Mouse (Mus musculus) ES-E14 (cell line): ENCODE measurements around the gene Cav1. TPM values are rescaled to one million over a fixed set of nuclear protein-coding genes. Genes with fewer than 3 reads are reported as not detected.

Experiments used
- DNase-seq: peaks from one replicate; pipeline ENCODE4 v3.0.0-alpha.2; 2013; ENCODE audit warnings: low read depth, low spot score
- H3K27ac ChIP-seq: 2 replicates; pipeline ENCODE4 v1.5.1; 2012; ENCODE audit warnings: low read depth, mild to moderate bottlenecking, low read length, moderate library complexity, mixed read lengths; ENCODE audit not compliant: poor library complexity, insufficient read depth, severe bottlenecking
- H3K36me3 ChIP-seq: 2 replicates; pipeline ENCODE4 v1.6.1; 2012; ENCODE audit warnings: mild to moderate bottlenecking, low read length, moderate library complexity, mixed read lengths; ENCODE audit not compliant: control insufficient read depth, poor library complexity, insufficient read depth, severe bottlenecking
- H3K4me1 ChIP-seq, 2 experiments: fragments of 150-350 bp in 1 of 2; sonication (generic) in 1 of 2; 2 replicates each; pipeline ENCODE4 v1.6.1; 2012; ENCODE audit warnings: low read length in 2 of 2, mild to moderate bottlenecking in 1 of 2, mixed read lengths in 1 of 2; ENCODE audit not compliant: control insufficient read depth in 2 of 2, insufficient read depth in 2 of 2, poor library complexity in 1 of 2
- H3K4me3 ChIP-seq, 2 experiments: fragments of 150-350 bp in 1 of 2; sonication (generic) in 1 of 2; 2 replicates each; pipeline ENCODE4 v1.5.1; 2012; ENCODE audit warnings: low read length in 2 of 2, low read depth in 1 of 2, mild to moderate bottlenecking in 1 of 2, mixed read lengths in 1 of 2; ENCODE audit not compliant: insufficient read depth in 1 of 2, poor library complexity in 1 of 2, severe bottlenecking in 1 of 2
- H3K9ac ChIP-seq: 2 replicates; pipeline ENCODE4 v1.6.1; 2012; ENCODE audit warnings: low read depth, mild to moderate bottlenecking, low read length, mixed read lengths; ENCODE audit not compliant: poor library complexity, insufficient read depth, severe bottlenecking
- H3K9me3 ChIP-seq: fragments of 150-350 bp; sonication (generic); 2 replicates; pipeline ENCODE4 v1.6.1; 2012; ENCODE audit warnings: low read depth, mild to moderate bottlenecking, low read length; ENCODE audit not compliant: control insufficient read depth, insufficient read depth
- CHD2 ChIP-seq: IDR thresholded peaks from 2 replicates; pipeline ENCODE4 v1.6.1; 2014; ENCODE audit warnings: mild to moderate bottlenecking, low read depth, low read length, inconsistent platforms
- HCFC1 ChIP-seq: IDR thresholded peaks from 2 replicates; pipeline ENCODE4 v1.6.1; 2012; ENCODE audit warnings: low read length, inconsistent platforms, borderline replicate concordance; ENCODE audit not compliant: insufficient read depth
- MAFK ChIP-seq: IDR thresholded peaks from 2 replicates; pipeline ENCODE4 v1.6.1; 2014; ENCODE audit warnings: mild to moderate bottlenecking, low read depth, low read length, inconsistent platforms; ENCODE audit not compliant: insufficient read depth
- ZC3H11A ChIP-seq: IDR thresholded peaks from 2 replicates; pipeline ENCODE4 v1.6.1; 2012; ENCODE audit warnings: low read depth, mild to moderate bottlenecking, inconsistent platforms, low read length, borderline replicate concordance
- ZNF384 ChIP-seq: IDR thresholded peaks from 2 replicates; pipeline ENCODE4 v1.6.1; 2012; ENCODE audit warnings: low read depth, low read length, inconsistent platforms
- in situ Hi-C, 2 experiments: fragments of 600-800 bp; cut with MboI; formaldehyde crosslinking; loops; one replicate each; pipeline ENCODE4 v1.15.1; 2025; ENCODE audit warnings: low sequenced_read_pairs in 2 of 2, inconsistent platforms in 1 of 2; ENCODE audit not compliant: unreplicated experiment in 2 of 2
- total RNA-seq: library from RNA; depleted of rRNA; stranded (reverse); fragments of 300-350 nt; gene quantifications from 2 replicates; pipeline ENCODE4 v1.2.3, GENCODE M21; 2012

Cav1 gene
- total RNA-seq, 1 experiment, result 35.7 TPM

GRCm38 (mm10) chr6:17314659-17315616 is 8.8 kb downstream of the Cav1 start:
- no peak overlapping the region for H3K9ac ChIP-seq
- H3K27ac ChIP-seq, result no peak overlapping the region
- H3K4me3 ChIP-seq, result no peak overlapping the region
- TF ChIP-seq CHD2 (no peak), MAFK (no peak), ZNF384 (no peak), ZC3H11A (no peak), HCFC1 (no peak)
- H3K4me1 ChIP-seq, result no peaks in the 10 kb centered on the region
- in situ Hi-C loops, result no loop called here
- H3K9me3 ChIP-seq, result no peaks in the 10 kb centered on the region
- DNase-seq, result no peak
- no peaks in the 10 kb centered on the region for H3K36me3 ChIP-seq

GRCm38 (mm10) chr6:17316294-17317166 is 10.4 kb downstream of the Cav1 start:
- no peaks in the 10 kb centered on the region for H3K36me3 ChIP-seq
- no peak overlapping the region for H3K4me3 ChIP-seq
- H3K27ac ChIP-seq, result no peak overlapping the region
- no peak for TF ChIP-seq ZNF384
- TF ChIP-seq MAFK, result no peak
- TF ChIP-seq CHD2, result no peak
- TF ChIP-seq ZC3H11A, result no peak
- TF ChIP-seq HCFC1, result no peak
- no peak for DNase-seq
- no peaks in the 10 kb centered on the region for H3K4me1 ChIP-seq
- no peak overlapping the region for H3K9ac ChIP-seq
- no peaks in the 10 kb centered on the region for H3K9me3 ChIP-seq
- in situ Hi-C loops, result no loop called here

DNA sequence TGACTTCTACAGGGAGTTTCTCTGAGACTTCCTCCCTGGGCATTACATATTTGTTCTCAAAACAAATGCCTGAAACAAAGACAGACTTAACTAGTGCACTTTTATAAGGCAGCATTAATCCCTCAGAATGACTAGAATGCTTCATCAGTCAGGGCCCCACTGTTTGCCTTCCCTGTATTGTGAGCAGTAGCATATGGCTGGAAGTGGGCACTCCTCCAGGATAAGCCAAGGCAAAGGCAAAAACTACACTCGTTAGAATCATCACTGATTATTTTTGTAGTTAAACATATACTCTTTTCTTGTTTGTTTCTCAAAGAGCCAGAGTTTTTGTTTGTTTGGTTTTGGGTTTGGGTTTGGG is 11.0 kb downstream of the Cav1 start:
- in situ Hi-C loops, result no loop called here
- no peak for DNase-seq
- Histone ChIP-seq H3K27ac (no peak overlapping the region), H3K9ac (no peak overlapping the region), H3K4me1 (no peaks in the 10 kb centered on the region), H3K9me3 (no peaks in the 10 kb centered on the region), H3K36me3 (no peaks in the 10 kb centered on the region), H3K4me3 (no peak overlapping the region)
- TF ChIP-seq HCFC1, result no peak
- no peak for TF ChIP-seq MAFK
- no peak for TF ChIP-seq ZNF384
- no peak for TF ChIP-seq CHD2
- no peak for TF ChIP-seq ZC3H11A

GRCm38 (mm10) chr6:17317944-17318343 is 11.8 kb downstream of the Cav1 start:
- Histone ChIP-seq H3K9ac (no peak overlapping the region), H3K9me3 (no peaks in the 10 kb centered on the region), H3K4me1 (no peaks in the 10 kb centered on the region), H3K27ac (no peak overlapping the region), H3K36me3 (no peaks in the 10 kb centered on the region), H3K4me3 (no peak overlapping the region)
- TF ChIP-seq HCFC1, result no peak
- in situ Hi-C loops, result no loop called here
- DNase-seq, result no peak
